14 mouse cellular contexts compared by ENCODE assay signal in the genomic region with DNA sequence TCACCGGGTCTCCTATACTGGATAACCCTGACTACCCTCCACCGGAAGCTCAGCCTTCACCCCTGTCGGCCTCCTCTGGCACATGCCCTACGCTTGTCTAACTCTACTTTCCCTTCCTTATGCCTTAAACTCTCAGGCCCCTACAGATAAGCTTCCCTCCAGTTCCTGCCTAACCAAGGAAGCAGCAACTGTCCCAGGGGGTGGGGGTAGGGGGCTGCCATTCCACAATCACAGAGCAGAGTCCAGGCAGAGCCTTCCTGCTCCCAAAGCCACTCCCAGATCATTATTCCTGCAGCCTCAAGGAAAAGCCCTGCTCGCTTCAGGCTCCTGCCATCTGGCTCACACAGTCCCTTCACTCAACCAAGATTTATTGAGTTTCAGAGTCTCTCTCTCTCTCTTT. TPM values are rescaled to one million over a fixed set of nuclear protein-coding genes. Genes with fewer than 3 reads are reported as not detected.
A peak's percentile ranks its signal among the peaks of the same experiment; 100 is the strongest.
DNase-seq lines count a peak whose midpoint lies in the region; ATAC-seq and TF ChIP-seq lines count a peak whose summit lies in the region.
"Had no signal": no experiment of that assay in that cellular context is flagged by ENCODE, and none has a peak within 500 bp of the region (broad histone marks: within the 10 kb centered on the region; RNA-seq: fewer than 3 reads in every experiment).

No protein-coding gene starts in this region.

- no peak for DNase-seq in liver, postnatal 0 days
- no peak for DNase-seq in forebrain, postnatal 0 days
- DNase-seq in gastrocnemius, adult 8-10 months (ENCODE audit: low spot score in 2 of 2): no peak
- DNase-seq: cerebellum, adult 11-12 months; gastrocnemius, postnatal 36 days; kidney, postnatal 4 days; left cerebral cortex, postnatal 4 days; lung, postnatal 4 days had no signal

- no peaks in the 10 kb centered on the region for H3K9me3 ChIP-seq in liver, embryonic 12.5 days (replicated peaks)
- H3K9me3 ChIP-seq in liver, postnatal 0 days (ENCODE audit: low read length): no peaks in the 10 kb centered on the region
- no peaks in the 10 kb centered on the region for H3K9me3 ChIP-seq in embryonic facial prominence, embryonic 12.5 days
- no peaks in the 10 kb centered on the region for H3K9me3 ChIP-seq in forebrain, postnatal 0 days (ENCODE audit: low read length)
- H3K9me3 ChIP-seq in midbrain, embryonic 12.5 days: no peaks in the 10 kb centered on the region
- H3K9me3 ChIP-seq: G1E had no signal

- WGBS in liver, embryonic 12.5 days (ENCODE audit: insufficient replicate concordance): 11% methylated on average over 5 of the region's 5 CpGs
- 12% methylated on average over 5 of the region's 5 CpGs for WGBS in liver, postnatal 0 days (ENCODE audit: insufficient replicate concordance)
- WGBS in embryonic facial prominence, embryonic 12.5 days: 24% methylated on average over 5 of the region's 5 CpGs
- WGBS in forebrain, postnatal 0 days: 19% methylated on average over 5 of the region's 5 CpGs
- 16% methylated on average over 5 of the region's 5 CpGs for WGBS in midbrain, embryonic 12.5 days

- ATAC-seq in liver, embryonic 12.5 days: peak; percentile 24; the same call in 1 of the 2 replicates
- ATAC-seq in liver, postnatal 0 days: no peak
- ATAC-seq in embryonic facial prominence, embryonic 12.5 days (ENCODE audit: insufficient number of reproducible peaks, insufficient read depth, low FRiP score, low TSS enrichment): no peak
- peak; percentile 51; the same call in 1 of the 2 replicates for ATAC-seq in forebrain, postnatal 0 days
- 0 out of 2 replicates have a peak, but pooled peaks have one; percentile 31 for ATAC-seq in midbrain, embryonic 12.5 days (ENCODE audit: low FRiP score, low read depth)
- ATAC-seq in megakaryocyte progenitor cell, adult 5-6 weeks (replicated peaks; ENCODE audit: poor library complexity): no peak
- no peak for ATAC-seq in erythroid progenitor cell, adult 5-6 weeks (replicated peaks; ENCODE audit: low FRiP score, poor library complexity, severe bottlenecking)

- peaks cover 58% of the 10 kb centered on the region for H3K27me3 ChIP-seq in liver, embryonic 12.5 days (replicated peaks)
- H3K27me3 ChIP-seq in liver, postnatal 0 days (ENCODE audit: insufficient read depth, low read length): no peaks in the 10 kb centered on the region
- peaks cover 4% of the 10 kb centered on the region; the same call in 1 of the 2 replicates for H3K27me3 ChIP-seq in embryonic facial prominence, embryonic 12.5 days
- no peaks in the 10 kb centered on the region for H3K27me3 ChIP-seq in forebrain, postnatal 0 days (ENCODE audit: insufficient read depth, low read length)
- H3K27me3 ChIP-seq in midbrain, embryonic 12.5 days: peaks cover 17% of the 10 kb centered on the region

- no peaks in the 10 kb centered on the region for H3K36me3 ChIP-seq in liver, embryonic 12.5 days
- no peaks in the 10 kb centered on the region for H3K36me3 ChIP-seq in liver, postnatal 0 days (replicated peaks; ENCODE audit: insufficient read depth, low read length)
- H3K36me3 ChIP-seq in embryonic facial prominence, embryonic 12.5 days: no peaks in the 10 kb centered on the region
- H3K36me3 ChIP-seq in forebrain, postnatal 0 days (ENCODE audit: insufficient read depth): no peaks in the 10 kb centered on the region
- H3K36me3 ChIP-seq in midbrain, embryonic 12.5 days: no peaks in the 10 kb centered on the region
- H3K36me3 ChIP-seq: G1E had no signal

- no peak overlapping the region for H3K9ac ChIP-seq in liver, embryonic 12.5 days
- H3K9ac ChIP-seq in liver, postnatal 0 days (replicated peaks): no peak overlapping the region
- no peak overlapping the region for H3K9ac ChIP-seq in embryonic facial prominence, embryonic 12.5 days
- no peak overlapping the region for H3K9ac ChIP-seq in forebrain, postnatal 0 days
- no peak overlapping the region for H3K9ac ChIP-seq in midbrain, embryonic 12.5 days (replicated peaks)

- no peak for TF ChIP-seq EP300 in liver, postnatal 0 days (IDR thresholded peaks at IDR 0.05; ENCODE audit: low read depth)

- H3K27ac ChIP-seq in liver, embryonic 12.5 days: no peak overlapping the region
- H3K27ac ChIP-seq in liver, postnatal 0 days (ENCODE audit: low read depth): no peak overlapping the region
- 0 out of 2 replicates have a peak overlapping the region, but pooled peaks have one; percentile 23 for H3K27ac ChIP-seq in embryonic facial prominence, embryonic 12.5 days
- no peak overlapping the region for H3K27ac ChIP-seq in forebrain, postnatal 0 days (ENCODE audit: low read depth, low read length)
- H3K27ac ChIP-seq in midbrain, embryonic 12.5 days (replicated peaks): peak overlapping the region; percentile 21; the same call in 1 of the 2 replicates

- H3K4me3 ChIP-seq in liver, embryonic 12.5 days: no peak overlapping the region
- no peak overlapping the region for H3K4me3 ChIP-seq in liver, postnatal 0 days (ENCODE audit: low read depth, low read length)
- H3K4me3 ChIP-seq in embryonic facial prominence, embryonic 12.5 days: no peak overlapping the region
- H3K4me3 ChIP-seq in forebrain, postnatal 0 days (ENCODE audit: low read depth, low read length): no peak overlapping the region
- no peak overlapping the region for H3K4me3 ChIP-seq in midbrain, embryonic 12.5 days

- no peaks in the 10 kb centered on the region for H3K4me1 ChIP-seq in liver, embryonic 12.5 days
- no peaks in the 10 kb centered on the region for H3K4me1 ChIP-seq in liver, postnatal 0 days (ENCODE audit: insufficient read depth)
- H3K4me1 ChIP-seq in embryonic facial prominence, embryonic 12.5 days: peaks cover 14% of the 10 kb centered on the region; the same call in 1 of the 2 replicates
- H3K4me1 ChIP-seq in forebrain, postnatal 0 days (ENCODE audit: insufficient read depth): no peaks in the 10 kb centered on the region
- H3K4me1 ChIP-seq in midbrain, embryonic 12.5 days: peaks cover 17% of the 10 kb centered on the region

- no peak overlapping the region for H3K4me2 ChIP-seq in liver, embryonic 12.5 days
- no peak overlapping the region for H3K4me2 ChIP-seq in liver, postnatal 0 days (ENCODE audit: low read depth, low read length)
- no peak overlapping the region for H3K4me2 ChIP-seq in embryonic facial prominence, embryonic 12.5 days (replicated peaks)
- no peak overlapping the region for H3K4me2 ChIP-seq in forebrain, postnatal 0 days (ENCODE audit: low read depth)
- H3K4me2 ChIP-seq in midbrain, embryonic 12.5 days (replicated peaks): no peak overlapping the region

- no peak for TF ChIP-seq CTCF in liver, postnatal 0 days (IDR thresholded peaks at IDR 0.05; ENCODE audit: low read depth)
- TF ChIP-seq CTCF in forebrain, postnatal 0 days (IDR thresholded peaks at IDR 0.05; ENCODE audit: low read depth): no peak

RNA-seq across cellular contexts. Expression of gene Ptprf, which starts 6.6 kb away (rescaled TPM):
- 18.1 and 19.3 TPM in 2 replicates for polyA plus RNA-seq in liver, embryonic 12.5 days (2016; fragmentation: Nextera tagmentation; extraction: Ambion mirVana)
- 10.3 and 11.8 TPM in 2 replicates for polyA plus RNA-seq in liver, postnatal 0 days (2015; fragmentation: Nextera tagmentation; extraction: Ambion mirVana)
- 90.7 and 98.6 TPM in 2 replicates for polyA plus RNA-seq in embryonic facial prominence, embryonic 12.5 days (2016; fragmentation: Nextera tagmentation; extraction: Ambion mirVana)
- total RNA-seq in forebrain, postnatal 0 days (2014; rRNA removed): 109 and 120 TPM in 2 replicates
- polyA plus RNA-seq in forebrain, postnatal 0 days (2015; fragmentation: Nextera tagmentation; extraction: Ambion mirVana): 30.5 and 45.0 TPM in 2 replicates
- 113 and 123 TPM in 2 replicates for polyA plus RNA-seq in midbrain, embryonic 12.5 days (2016; fragmentation: Nextera tagmentation; extraction: Ambion mirVana)
- total RNA-seq in gastrocnemius, adult 8-10 months (2022): 1 to 10 TPM in 3 of 4 experiments, under 1 TPM in 1; 0.63 to 2.1 (median 1.3) TPM
- 0.07 TPM in 1 of 2 replicates, not detected in the other for total RNA-seq in megakaryocyte progenitor cell, adult 5-6 weeks (2015)
- total RNA-seq in megakaryocyte progenitor cell, adult 5-6 weeks (2017): 0.24 TPM in 1 of 2 replicates, not detected in the other
- 0.84 TPM in 1 of 2 replicates, not detected in the other for total RNA-seq in erythroid progenitor cell, adult 5-6 weeks (2015; ENCODE audit: low replicate concordance)
- total RNA-seq in erythroid progenitor cell, adult 5-6 weeks (2017; ENCODE audit: low replicate concordance): 0.13 TPM in 1 of 2 replicates, not detected in the other
- polyA plus RNA-seq: G1E had no signal

Comparison
In these comparisons a context has a peak if more than half of its experiments do, and no peak if none do; other contexts are left out.
1. ATAC-seq: peak in liver, embryonic 12.5 days (single experiment), forebrain, postnatal 0 days (single experiment) and midbrain, embryonic 12.5 days (single experiment); none in liver, postnatal 0 days (single experiment), embryonic facial prominence, embryonic 12.5 days (single experiment), megakaryocyte progenitor cell, adult 5-6 weeks (single experiment) and erythroid progenitor cell, adult 5-6 weeks (single experiment).
2. H3K27ac ChIP-seq: peak in embryonic facial prominence, embryonic 12.5 days (single experiment) and midbrain, embryonic 12.5 days (single experiment); none in liver, embryonic 12.5 days (single experiment), liver, postnatal 0 days (single experiment) and forebrain, postnatal 0 days (single experiment).